Mouse (Mus musculus) mammary gland, adult 2 months (tissue): ENCODE measurements around the gene Lgi4. TPM values are rescaled to one million over a fixed set of nuclear protein-coding genes. Genes with fewer than 3 reads are reported as not detected.

ENCODE experiments used
- polyA plus RNA-seq: library from polyadenylated mRNA; depleted of rRNA; stranded (reverse); fragments of >200 nt; gene quantifications from 2 replicates; pipeline ENCODE4 v1.2.3, GENCODE M21; 2012; ENCODE audit warnings: low replicate concordance; rRNA removed

Gene Lgi4
- 11.8 and 13.0 TPM in 2 replicates for polyA plus RNA-seq

GRCm38 (mm10) chr7:31059108-31059507, at the start of gene Lgi4:
Gene Lgi4 (plus strand): TSS chr7:31059342.

GRCm38 (mm10) chr7:31042431-31042910, 16.7 kb upstream of the Lgi4 start, which contains the start of gene Fxyd5:
Gene Fxyd5 (minus strand): TSS chr7:31042481.

GRCm38 (mm10) chr7:31051321-31052021, 7.7 kb upstream of the Lgi4 start, which contains the start of gene Fxyd7:
Gene Fxyd7 (minus strand): TSS chr7:31051467.

GRCm38 (mm10) chr7:31057071-31057470, 2.1 kb upstream of the Lgi4 start, which contains the start of gene Fxyd1:
Gene Fxyd1 (minus strand): TSS chr7:31057199.

GRCm38 (mm10) chr7:31076492-31076891, 17.4 kb downstream of the Lgi4 start, which contains the start of gene Fxyd3:
Gene Fxyd3 (minus strand): TSS chr7:31076704.

GRCm38 (mm10) chr7:31115182-31115581, 56.0 kb downstream of the Lgi4 start, which contains the start of gene Hpn:
Gene Hpn (minus strand): TSS chr7:31115290.

Other genes with a start within 250 kb of the Lgi4 start
- 44.2 and 53.7 TPM in 2 replicates for gene Ffar2, start 235.6 kb upstream of the Lgi4 start, polyA plus RNA-seq
- 0.10 and 0.11 TPM in 2 replicates for gene Ffar3, start 203.2 kb upstream of the Lgi4 start, polyA plus RNA-seq
- gene Ffar1, start 197.8 kb upstream of the Lgi4 start, polyA plus RNA-seq: 5.8 and 8.9 TPM in 2 replicates
- gene Cd22, start 179.0 kb upstream of the Lgi4 start, polyA plus RNA-seq: 85.3 and 86.3 TPM in 2 replicates
- 3.9 and 5.1 TPM in 2 replicates for gene Mag, start 144.5 kb upstream of the Lgi4 start, polyA plus RNA-seq
- 6.9 and 22.7 TPM in 2 replicates for gene Hamp2, start 134.7 kb upstream of the Lgi4 start, polyA plus RNA-seq
- 1.9 and 22.9 TPM in 2 replicates for gene Hamp, start 115.3 kb upstream of the Lgi4 start, polyA plus RNA-seq
- gene Usf2, start 102.5 kb upstream of the Lgi4 start, polyA plus RNA-seq: 122 and 253 TPM in 2 replicates
- gene Lsr, start 85.9 kb upstream of the Lgi4 start, polyA plus RNA-seq: 48.3 and 72.9 TPM in 2 replicates
- gene Fam187b, start 85.6 kb upstream of the Lgi4 start, polyA plus RNA-seq: 2.1 and 3.5 TPM in 2 replicates
- gene Fxyd5, start 16.9 kb upstream of the Lgi4 start, polyA plus RNA-seq: 182 and 227 TPM in 2 replicates
- gene Fxyd7, start 7.9 kb upstream of the Lgi4 start, polyA plus RNA-seq: 5.9 and 8.2 TPM in 2 replicates
- gene Fxyd1, start 2.1 kb upstream of the Lgi4 start, polyA plus RNA-seq: 506 and 885 TPM in 2 replicates
- gene Fxyd3, start 17.4 kb downstream of the Lgi4 start, polyA plus RNA-seq: 90.4 and 173 TPM in 2 replicates
- gene Hpn, start 55.9 kb downstream of the Lgi4 start, polyA plus RNA-seq: 21.2 and 27.6 TPM in 2 replicates
- 99.3 and 261 TPM in 2 replicates for gene Scn1b, start 67.7 kb downstream of the Lgi4 start, polyA plus RNA-seq
- 227 and 415 TPM in 2 replicates for gene Gramd1a, start 96.6 kb downstream of the Lgi4 start, polyA plus RNA-seq
- gene Scgb2b2, start 231.2 kb downstream of the Lgi4 start, polyA plus RNA-seq: not detected in 2 replicates
- not detected in 2 replicates for gene Scgb1b2, start 232.5 kb downstream of the Lgi4 start, polyA plus RNA-seq